Mouse (Mus musculus): Measurements from ENCODE around the gene Rnf167. TPM values are rescaled to one million over a fixed set of nuclear protein-coding genes. Genes with fewer than 3 reads are reported as not detected.

Rnf167 gene
- total RNA-seq, 2 experiments from 2014 or later = 217 to 222 TPM

DNA sequence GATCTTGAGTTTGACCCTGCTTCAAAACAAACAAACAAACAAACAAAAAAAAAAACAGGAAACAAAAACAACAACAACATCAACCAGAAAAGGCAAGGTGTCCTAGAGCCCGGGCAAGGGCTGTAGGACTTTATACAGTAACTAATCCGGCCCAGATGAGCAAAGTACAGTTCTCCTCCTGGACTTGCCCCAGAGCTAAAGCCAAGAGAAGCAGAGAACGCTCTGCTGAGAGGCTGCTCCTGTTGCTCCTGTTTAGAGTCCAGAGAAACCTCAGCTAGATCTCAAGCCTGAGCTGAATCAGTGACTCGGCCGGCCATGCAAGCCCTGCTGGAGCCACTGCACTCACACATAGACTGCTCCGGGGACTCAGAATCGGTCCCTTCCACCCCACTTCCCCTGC lies 16.9 kb upstream of the Rnf167 start:
- ATAC-seq (replicated peaks; ENCODE audit: low FRiP score, poor library complexity, severe bottlenecking) = no peak

- no peak for ATAC-seq (replicated peaks; ENCODE audit: low FRiP score, poor library complexity, severe bottlenecking)
These were observed 11.4 kb upstream of the Rnf167 start for GRCm38 (mm10) chr11:70635601-70636000.

- ATAC-seq (replicated peaks; ENCODE audit: low FRiP score, poor library complexity, severe bottlenecking) = no peak
These were observed 9.3 kb upstream of the Rnf167 start for GRCm38 (mm10) chr11:70637764-70638163.

- no peak for ATAC-seq (replicated peaks; ENCODE audit: low FRiP score, poor library complexity, severe bottlenecking)
These were observed 8.7 kb upstream of the Rnf167 start for GRCm38 (mm10) chr11:70638293-70638692.

DNA sequence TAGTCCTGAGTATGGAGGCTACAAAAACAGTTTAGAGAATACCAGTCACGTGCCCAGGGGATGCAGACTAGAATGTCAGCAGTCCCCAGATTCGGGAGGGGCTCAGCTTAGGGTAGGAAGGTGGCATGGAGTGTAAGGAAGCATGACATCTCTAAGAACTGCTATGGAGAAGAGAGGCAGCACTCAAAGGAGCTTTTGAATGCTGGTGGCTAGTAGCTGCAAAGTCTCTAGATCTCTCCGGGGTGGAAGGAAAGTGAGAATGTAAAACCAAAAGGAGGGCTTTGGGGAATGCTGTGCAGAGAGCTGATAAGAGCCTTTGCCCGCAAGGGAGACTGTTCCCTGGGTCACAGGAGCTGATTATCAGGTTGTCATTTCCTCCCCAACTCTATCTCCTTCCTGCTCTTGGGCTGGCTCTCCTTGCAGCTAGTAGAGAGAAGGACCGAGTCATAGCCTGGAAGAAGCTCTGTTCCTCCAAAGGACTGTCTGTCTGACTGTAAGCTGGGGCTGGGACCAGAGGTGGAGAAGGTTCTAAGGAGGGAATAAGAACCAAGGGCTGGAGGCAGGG lies 8.2 kb upstream of the Rnf167 start, which contains the start of gene Gp1ba:
TSS of gene Gp1ba (plus strand) at position 409 of the 565 bp plus-strand sequence.
- peak; percentile 86 for ATAC-seq (replicated peaks; ENCODE audit: low FRiP score, poor library complexity, severe bottlenecking)

- ATAC-seq (replicated peaks; ENCODE audit: low FRiP score, poor library complexity, severe bottlenecking) = no peak
These were observed 7.1 kb upstream of the Rnf167 start for GRCm38 (mm10) chr11:70639976-70640375.

DNA sequence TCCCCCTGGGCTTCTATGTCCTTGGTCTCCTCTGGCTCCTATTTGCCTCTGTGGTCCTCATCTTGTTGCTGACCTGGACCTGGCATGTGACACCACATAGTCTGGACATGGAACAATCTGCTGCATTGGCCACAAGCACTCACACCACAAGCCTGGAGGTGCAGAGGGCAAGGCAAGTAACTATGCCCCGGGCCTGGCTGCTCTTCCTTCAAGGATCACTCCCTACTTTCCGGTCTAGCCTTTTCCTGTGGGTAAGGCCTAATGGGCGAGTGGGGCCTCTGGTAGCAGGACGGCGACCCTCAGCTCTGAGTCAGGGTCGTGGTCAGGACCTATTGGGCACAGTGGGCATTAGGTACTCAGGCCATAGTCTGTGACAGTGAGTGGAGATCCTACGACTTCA lies 5.8 kb upstream of the Rnf167 start:
- ATAC-seq (replicated peaks; ENCODE audit: low FRiP score, poor library complexity, severe bottlenecking) = no peak

DNA sequence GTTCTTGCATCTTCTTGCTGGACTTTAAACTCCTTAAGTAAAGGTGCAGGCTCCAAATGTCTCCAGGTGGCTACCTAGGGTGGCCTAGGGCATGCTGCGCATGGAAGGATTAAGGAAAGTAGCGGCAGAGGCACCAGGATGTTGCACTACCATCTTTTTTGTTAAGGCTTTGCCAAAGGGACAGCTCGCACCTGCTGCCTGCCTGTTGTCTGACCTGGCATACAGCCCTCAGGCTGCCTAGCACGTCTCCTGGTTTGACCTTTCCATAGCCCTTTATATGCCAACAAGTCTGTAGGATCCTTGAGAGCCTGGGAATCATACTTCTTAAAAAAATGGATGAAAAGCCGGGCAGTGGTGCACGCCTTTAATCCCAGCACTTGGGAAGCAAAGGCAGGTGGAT lies 4.0 kb upstream of the Rnf167 start:
- no peak for ATAC-seq (replicated peaks; ENCODE audit: low FRiP score, poor library complexity, severe bottlenecking)

DNA sequence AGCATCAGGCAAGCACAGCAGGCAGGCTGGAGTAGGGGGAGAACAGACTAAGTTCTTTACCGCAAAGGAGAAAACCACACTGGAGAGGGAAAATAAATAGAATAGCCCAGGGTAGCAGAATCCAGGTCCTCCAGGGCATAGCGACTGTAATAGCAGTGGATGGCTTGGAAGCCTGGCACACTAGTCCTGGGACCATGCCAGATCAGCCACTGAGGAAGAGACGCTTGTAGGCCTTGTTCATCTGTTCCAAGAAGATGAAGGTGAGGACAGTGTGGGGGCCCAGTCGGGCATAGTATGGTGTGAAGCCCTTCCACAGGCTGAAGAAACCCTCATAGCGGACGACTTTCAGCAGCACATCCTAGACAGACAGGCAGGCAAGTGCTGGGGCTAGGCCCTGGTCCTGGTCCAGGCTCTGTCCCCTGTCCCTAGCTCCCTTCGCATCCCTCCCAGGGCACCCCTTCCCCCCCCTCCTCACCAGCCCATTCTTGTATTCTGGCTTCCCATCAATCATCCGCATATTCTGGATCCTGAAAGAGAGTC lies 2.4 kb upstream of the Rnf167 start:
- ATAC-seq (replicated peaks; ENCODE audit: low FRiP score, poor library complexity, severe bottlenecking) = no peak

DNA sequence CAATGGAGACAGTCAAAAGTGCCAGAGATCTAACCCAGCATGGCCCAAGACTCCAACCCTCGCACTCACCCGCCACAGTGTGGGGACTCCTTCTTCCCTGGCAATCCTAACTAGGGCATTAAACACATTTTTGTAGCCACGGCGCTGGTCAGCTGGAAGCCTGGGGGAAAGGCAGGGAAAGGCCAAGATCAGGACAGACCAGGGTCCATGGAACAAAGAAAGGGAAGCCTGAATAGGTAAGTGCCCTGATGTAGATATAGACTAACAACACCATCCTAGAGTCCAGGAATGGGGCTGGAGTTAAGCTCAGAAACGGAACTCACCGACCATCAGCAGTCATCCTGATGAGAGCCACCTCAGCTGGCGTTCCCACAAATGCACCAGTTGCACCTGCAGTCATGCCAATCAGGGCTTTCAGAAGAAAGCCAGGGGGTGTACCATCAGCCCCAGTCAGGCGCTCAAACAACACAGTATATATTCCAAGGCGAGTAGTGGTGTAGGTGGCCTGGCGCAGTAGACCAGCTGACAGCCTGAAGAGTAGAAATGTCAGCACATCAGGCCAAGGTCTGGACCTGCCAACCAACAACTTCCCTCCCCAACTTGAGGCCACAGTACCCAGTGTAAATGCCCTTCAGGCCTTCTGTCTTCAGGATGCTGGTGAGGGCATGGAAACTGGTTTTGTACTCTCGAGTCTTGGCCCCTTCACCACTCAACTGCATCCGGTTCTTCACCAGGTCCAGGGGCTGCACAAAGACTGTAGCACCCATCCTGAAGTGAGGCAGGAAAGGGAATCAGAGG lies 1.4 kb upstream of the Rnf167 start:
- ATAC-seq (replicated peaks; ENCODE audit: low FRiP score, poor library complexity, severe bottlenecking) = no peak

- no peak for ATAC-seq (replicated peaks; ENCODE audit: low FRiP score, poor library complexity, severe bottlenecking)
These were observed 828 bp upstream of the Rnf167 start for GRCm38 (mm10) chr11:70646259-70646555.

GRCm38 (mm10) chr11:70647716-70648420 lies 833 bp downstream of the Rnf167 start:
- ATAC-seq (replicated peaks; ENCODE audit: low FRiP score, poor library complexity, severe bottlenecking) = peak; percentile 25

DNA sequence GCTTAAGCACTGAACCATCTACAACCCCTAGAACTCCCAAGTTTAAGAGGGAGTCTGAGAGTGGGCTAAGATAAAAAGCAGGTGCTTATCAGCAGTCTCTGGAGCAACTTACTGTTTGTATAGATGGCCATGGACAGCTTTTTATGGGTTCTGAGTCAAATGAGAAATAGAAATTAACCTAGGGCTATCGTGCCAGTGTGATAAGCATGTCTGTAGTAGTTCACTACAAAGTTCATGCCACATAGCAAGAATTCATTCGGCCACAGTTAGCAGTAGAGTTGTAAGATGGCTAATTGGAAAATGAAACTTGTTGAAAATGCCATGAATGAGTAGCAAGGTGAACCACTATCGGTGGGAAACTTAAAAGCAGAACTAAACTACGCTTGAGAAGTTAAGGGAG lies 1.5 kb downstream of the Rnf167 start:
- ATAC-seq (replicated peaks; ENCODE audit: low FRiP score, poor library complexity, severe bottlenecking) = 0 out of 2 replicates have a peak, but pooled peaks have one; percentile 4

GRCm38 (mm10) chr11:70649185-70649734 lies 2.2 kb downstream of the Rnf167 start:
- no peak for ATAC-seq (replicated peaks; ENCODE audit: low FRiP score, poor library complexity, severe bottlenecking)

GRCm38 (mm10) chr11:70650322-70651175 lies 3.5 kb downstream of the Rnf167 start:
- no peak for ATAC-seq (replicated peaks; ENCODE audit: low FRiP score, poor library complexity, severe bottlenecking)

- no peak for ATAC-seq (replicated peaks; ENCODE audit: low FRiP score, poor library complexity, severe bottlenecking)
These were observed 4.4 kb downstream of the Rnf167 start for GRCm38 (mm10) chr11:70651391-70651790.

GRCm38 (mm10) chr11:70652029-70652883 lies 5.2 kb downstream of the Rnf167 start:
- no peak for ATAC-seq (replicated peaks; ENCODE audit: low FRiP score, poor library complexity, severe bottlenecking)

GRCm38 (mm10) chr11:70652884-70653344 lies 5.9 kb downstream of the Rnf167 start:
- ATAC-seq (replicated peaks; ENCODE audit: low FRiP score, poor library complexity, severe bottlenecking) = no peak
